Mouse (Mus musculus) adrenal gland, adult (tissue): ENCODE results near the gene Dph1.
"Not testable (repeated sequence)": the region's sequence is repeated elsewhere in the genome, so short reads cannot be mapped to it uniquely, and the experiment has no call there.

Experiments used
- DNase-seq, 2 experiments: peaks; one replicate each; pipeline ENCODE4 v3.0.0; 2022 to 2023; ENCODE audit warnings: low spot score in 1 of 2; ENCODE audit not compliant: inconsistent age in 2 of 2

Gene Dph1

DNA sequence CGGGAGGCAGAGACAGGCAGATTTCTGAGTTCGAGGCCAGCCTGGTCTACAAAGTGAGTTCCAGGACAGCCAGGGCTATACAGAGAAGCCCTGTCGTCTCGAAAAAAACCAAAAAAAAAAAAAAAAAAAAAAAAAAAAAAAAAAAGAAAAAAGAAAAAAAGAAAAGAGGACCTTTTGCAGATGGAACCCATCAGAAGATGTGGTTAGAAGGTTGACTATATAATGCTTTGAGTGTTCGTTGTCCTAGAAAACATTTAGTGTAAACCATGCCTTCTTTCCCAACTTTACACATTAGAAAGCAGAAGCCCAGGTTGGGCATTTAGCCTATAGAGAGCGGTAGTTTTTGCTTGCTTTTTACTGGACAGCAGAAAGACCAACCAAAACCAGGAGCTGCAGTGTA is 16.5 kb downstream of the Dph1 start:
- DNase-seq, result not testable (repeated sequence)

DNA sequence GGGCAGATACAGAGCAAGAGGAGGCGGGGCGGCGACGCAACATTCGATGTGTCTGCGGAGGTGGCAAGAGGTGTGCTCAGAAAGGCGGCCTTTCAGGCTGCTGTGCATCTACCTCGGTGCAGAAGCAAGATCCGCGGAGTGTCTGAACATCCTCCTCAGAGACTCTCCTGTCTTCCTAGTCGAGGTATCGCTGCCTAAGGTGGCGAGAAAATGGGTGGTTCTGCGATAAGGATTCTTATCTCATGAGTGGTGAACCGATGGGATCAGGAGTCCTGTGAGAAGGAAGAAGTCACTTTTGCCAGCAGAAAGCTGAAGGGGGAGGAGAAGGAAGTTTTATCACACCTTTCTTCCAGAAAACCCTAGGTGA is 17.3 kb downstream of the Dph1 start:
- no peak for DNase-seq

DNA sequence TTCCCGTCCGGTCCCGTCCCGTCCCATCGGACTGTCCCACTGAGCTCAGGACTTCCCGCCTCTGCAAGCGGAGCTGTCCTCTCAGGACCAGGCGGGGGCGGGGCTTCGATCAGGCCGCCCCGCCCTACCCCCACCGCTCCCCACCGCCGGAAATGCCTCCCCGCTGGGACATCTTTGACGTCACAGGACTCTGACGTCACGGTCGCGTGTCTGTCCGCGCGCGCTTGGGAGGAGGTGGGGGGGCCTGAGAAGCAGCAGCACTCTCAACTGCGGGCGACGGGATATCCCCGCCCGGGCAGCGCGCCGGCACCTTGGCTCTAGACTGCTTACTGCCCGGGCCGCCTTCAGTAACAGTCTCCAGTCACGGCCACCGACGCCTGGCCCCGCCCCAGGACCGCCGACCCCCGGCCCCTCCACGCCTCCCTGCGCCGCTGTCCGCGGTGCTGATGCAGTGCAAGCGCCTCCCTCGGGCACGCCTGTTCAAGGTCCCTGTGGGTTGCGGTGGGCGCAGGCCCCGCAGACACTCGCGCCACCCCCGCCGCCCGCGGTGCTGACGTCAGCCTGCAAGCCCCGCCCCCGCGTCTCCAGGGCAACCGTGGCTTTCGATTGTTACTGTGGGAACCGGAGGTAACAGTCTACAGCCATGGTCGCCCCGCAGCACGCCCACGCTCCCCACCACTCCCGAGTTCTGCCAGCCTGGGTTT is 17.8 kb downstream of the Dph1 start:
- DNase-seq, result peak; percentile 90 to 97

DNA sequence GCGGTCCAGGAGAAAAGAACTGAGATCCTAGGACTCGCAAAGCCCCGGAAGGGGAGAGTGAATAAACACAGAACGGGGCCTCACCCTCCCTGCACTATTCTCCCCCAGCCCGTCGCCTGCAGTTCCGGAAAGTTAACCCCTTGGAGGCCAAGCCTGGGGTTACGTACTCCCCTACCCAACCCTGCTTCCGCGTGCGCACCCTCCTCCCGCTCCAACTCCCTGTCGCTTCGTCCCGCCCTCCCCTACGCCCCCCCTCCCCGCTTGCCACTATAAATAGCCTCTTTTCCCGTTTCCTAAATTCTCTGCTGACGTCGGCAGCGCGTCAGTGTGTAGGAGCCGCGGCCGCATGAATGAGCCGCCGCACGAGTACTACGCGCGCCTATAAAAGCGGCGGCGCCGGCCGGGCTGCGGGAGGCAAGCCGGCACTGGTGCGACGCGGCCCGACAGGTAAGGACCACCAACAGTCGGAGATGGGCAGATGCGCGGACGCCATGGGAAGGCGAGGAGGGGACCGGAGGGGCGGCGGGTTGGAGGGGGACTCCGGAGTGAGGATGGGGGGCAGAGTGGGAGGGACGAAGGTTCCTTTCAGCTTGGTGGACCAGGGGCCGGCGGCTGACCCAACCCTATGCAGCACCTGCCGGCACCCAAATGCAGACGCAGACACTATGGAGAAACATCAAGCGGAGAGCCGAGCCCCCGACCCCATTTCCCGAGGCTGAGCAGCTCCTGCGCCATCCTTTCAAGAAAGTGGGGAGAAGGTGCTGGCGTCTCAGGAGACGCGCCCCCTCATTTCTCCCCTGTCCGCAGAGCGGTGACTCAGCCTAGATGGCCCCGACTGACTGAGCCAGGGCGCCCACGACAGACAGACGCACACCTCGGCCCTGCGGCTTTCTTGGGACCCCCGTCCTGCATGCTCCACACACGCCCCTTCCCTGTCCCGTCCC is 18.6 kb downstream of the Dph1 start:
- DNase-seq, result peak; percentile 55 to 64

DNA sequence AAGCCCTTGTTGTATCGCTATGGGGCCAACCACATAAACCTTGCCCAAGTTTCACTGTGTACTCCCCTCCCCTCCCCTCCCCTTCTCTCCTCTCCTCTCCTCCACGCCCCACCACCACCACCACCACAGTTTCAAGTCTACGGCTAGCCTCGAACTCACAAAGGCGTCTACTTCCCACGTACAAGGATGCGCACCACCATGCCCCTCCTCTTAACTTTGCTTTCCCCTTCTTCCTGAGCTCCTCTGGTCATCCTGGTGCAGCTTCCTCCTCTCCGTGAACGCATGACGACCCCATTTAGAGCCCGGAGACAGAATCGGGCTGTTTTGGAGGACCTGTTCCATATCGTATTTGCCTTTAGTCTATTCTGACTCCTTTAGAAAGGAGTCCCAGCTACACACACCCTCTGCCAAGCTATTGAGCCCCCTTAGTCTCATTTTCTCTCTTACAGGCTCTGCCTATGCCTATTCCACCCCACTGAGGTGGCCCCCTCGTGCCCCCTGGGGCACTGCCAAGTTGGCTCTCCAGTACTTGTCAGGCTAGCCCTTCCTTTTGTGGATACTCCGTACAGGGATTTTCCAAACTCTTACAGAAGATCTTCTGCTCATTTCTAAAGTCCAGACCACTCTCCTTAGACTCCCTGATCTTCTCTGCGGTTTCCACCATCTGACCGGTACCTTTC is 19.7 kb downstream of the Dph1 start:
- peak; percentile 45 to 59 for DNase-seq

DNA sequence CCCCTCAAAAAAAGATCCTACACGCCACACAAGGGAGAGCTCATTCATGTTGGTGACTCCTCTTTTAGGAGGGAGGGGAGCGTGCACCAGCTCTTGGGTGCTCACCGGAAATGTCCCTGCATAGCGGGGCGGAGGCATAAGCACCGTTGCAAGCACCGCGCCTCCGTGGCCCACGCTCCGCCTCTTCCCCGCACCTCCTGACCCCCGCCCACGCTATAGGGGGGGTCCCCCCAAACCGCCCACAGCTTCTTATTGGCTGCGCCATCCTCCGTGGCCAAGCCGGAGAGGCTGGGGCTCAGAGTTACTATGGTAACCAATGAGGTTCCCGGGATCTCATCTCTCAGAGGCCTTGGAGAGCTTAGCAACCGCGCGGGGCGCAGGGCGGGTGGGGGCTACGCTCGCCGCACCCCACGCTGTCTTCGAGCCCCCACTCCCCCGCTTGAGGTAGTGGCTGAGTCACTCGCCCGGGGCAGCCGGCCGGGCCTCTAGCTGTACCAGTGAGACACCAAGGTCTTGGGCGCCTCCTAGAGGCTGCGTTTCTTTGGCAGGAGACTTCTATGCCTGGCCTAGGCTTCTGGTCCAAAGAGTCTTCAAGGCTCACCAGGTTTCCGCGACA is 20.8 kb downstream of the Dph1 start:
- DNase-seq, result peak; percentile 93 to 98

DNA sequence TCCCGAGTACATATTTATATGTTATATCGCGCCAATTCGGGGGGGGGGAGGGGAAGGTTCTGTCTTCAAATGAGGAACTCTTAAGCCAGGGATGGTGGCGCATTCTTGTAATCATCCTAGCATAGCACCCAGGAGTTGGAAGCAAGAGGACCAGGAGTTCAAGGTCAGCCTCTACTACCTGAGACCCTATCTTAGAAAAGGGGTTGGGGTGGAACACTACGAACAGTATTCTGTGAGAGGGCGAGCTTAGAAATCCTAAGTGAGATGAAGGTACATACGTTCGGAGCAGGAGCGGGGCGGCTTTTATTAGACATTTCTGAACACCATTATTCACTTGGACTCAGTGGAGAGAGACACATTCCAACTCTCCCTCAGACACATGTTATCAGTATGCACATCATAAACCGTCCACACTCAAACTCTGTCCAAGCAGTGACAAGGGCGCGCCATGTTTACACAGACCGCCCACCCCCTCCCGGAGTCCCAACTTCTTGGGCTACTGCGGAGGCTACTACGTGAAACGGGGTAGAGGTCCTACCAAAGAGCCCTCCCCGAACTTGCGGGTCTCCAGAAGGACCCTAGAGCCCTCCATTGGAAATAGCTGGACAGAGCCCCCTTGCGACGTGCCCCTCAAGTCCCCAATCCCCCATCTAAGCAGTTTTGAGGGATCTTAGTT is 21.5 kb downstream of the Dph1 start, which contains the start of gene Hic1:
Gene Hic1 (minus strand): TSS at position 115 of the 676 bp plus-strand sequence.
- DNase-seq, result peak; percentile 50 to 76

DNA sequence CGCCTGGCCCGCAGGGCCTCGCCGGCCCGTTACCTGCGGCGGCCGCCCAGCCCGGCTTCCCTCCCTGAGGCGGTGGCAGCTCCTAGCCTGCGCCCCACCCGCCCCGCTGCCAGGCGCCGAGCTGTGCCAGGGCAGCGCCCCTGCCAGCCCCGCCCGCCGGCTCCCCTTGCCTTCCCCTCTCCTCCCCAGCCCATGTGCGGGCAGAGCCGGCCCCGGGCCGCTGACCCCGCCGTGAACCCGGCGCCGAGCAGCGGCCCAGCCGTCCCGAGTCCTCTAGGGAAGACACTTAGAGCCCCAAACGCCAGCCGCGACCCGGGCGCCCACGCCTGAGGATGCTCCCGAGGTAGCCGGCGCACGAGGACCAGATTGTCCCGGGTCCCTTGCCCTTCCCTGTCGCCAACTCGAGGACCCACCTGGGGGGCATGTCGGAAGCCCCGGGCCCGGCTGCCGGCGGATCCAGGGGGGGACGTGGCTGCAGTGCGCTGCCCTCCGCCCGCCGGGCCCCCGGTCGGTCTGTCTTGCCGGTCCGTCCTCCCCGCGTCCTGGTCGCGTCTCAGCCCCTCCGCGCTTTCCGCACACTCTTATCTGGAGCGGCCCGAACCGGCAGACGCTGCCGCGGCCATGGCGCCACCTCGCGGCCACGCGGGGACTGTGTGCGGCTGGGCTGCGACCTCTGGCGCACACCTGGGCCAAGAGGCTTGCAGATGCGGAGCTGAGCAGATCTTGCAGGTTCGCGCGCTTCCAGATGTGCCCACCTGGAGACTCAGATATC is 22.3 kb downstream of the Dph1 start:
- peak; percentile 87 to 95 for DNase-seq

DNA sequence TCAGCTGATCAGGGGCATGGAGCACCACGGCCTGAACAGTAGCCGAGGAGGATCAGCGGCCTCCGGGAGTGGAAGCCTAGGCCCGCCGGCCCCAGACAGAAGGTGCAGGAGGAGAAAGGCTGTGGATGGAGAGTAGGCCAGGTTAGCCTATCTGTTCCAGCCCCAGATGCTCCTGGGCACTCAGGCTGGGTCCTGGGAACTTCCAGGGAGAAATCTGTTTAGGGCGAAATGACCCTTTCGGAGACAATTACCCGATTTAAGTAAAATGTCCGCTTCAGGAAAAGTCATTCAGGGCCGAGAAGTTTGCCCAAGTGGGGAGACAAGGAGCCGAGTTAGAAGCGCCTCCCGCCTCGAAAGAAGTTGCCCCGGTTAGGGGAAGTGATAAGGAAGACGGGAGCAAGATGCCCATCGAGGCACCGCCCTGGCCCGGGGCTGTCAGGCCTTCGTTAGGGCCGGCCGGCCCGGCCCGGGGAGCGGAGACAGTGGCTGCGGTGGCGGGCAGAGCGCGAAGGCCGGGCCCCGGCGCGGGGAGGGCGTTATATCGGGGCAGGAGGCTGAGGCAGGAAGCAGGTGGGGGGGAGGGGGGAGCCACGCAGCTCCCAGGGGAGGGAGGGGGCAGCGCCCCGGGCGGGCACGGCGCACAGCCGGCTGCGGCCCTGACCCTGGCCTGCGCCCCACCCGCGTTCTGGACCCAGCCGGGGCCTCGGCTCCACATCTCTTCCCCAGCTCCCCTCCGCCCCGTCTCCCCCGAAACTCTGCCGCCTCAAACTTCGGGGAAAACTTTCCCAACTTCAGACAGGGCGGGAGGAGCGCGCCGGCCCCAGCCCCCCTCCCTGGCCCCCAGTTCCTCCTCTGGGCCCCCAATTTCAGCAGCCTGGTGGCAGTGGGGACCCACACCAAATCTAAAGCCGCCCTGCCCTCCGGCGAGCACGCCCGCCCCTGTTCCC is 23.1 kb downstream of the Dph1 start:
- DNase-seq, result peak; percentile 40 to 63

DNA sequence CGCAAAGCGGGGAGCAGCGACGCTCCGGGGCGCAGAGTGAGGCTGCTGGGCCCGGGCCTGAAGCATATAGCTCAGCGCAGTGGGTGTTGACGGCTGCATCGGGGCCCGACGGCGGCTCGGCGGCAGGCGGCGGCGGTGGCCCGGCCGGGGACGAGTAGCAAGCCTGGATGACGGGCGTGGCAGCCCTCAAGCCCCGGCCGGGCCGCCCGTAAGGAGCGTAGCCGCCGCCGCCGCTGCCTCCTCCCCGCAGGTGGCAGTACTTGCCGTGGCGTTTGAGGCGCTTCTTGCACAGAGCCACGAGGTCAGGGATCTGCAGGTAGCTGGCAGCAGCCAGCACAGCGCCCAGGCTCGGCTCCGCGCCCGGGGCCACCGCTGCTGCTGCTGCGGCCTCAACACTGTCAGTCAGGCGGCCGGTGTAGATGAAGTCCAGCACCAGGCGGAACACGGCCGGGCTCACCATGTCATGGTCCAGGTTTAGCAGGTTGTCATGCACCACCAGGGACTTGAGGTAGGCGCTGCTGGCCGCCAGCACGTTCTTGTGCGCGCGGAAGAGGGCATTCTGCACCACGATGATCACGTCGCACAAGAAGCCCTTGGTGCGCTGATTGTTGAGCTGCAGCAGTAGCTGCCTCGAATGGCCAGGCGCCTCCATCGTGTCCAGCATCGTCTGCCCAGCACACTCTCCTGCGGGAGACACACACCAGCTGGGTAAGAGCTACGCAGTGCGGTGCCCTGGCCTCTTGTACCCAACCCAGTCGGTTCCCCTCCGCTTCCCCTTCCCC is 24.0 kb downstream of the Dph1 start:
- peak in 1 of 2 experiments; percentile 67 for DNase-seq

DNA sequence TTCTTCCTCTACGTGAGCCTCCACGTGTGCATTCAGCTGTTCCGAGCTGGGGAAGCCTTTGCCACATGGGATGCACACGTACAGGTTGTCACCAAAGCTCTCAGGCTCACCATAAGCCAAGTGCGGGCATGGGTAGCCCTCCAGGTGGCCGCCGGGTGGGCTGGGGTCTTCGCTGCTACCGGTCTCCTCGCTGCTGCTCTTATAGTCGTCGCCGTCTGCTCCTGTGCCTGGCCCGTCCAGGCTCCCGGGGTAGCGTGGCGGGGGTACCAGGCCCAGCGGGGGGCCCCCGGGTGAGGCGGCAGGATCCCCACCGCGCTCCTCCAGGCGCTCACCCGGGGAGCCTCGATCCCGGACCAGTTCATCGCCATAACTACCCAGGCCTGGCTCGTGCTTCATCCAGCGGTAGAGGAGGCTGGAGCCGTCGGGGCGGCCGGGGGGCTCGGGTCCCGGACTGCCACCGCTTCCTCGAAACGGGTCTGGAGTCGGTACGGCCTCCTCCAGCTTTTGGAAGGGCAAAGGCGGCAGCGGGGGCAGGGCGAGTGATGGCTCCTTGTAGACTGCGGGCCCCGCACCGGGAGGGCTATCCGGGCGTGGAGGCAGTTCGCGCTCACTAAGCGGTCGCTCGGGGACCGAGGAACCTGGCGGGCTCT is 24.7 kb downstream of the Dph1 start:
- peak in 1 of 2 experiments; percentile 67 for DNase-seq

DNA sequence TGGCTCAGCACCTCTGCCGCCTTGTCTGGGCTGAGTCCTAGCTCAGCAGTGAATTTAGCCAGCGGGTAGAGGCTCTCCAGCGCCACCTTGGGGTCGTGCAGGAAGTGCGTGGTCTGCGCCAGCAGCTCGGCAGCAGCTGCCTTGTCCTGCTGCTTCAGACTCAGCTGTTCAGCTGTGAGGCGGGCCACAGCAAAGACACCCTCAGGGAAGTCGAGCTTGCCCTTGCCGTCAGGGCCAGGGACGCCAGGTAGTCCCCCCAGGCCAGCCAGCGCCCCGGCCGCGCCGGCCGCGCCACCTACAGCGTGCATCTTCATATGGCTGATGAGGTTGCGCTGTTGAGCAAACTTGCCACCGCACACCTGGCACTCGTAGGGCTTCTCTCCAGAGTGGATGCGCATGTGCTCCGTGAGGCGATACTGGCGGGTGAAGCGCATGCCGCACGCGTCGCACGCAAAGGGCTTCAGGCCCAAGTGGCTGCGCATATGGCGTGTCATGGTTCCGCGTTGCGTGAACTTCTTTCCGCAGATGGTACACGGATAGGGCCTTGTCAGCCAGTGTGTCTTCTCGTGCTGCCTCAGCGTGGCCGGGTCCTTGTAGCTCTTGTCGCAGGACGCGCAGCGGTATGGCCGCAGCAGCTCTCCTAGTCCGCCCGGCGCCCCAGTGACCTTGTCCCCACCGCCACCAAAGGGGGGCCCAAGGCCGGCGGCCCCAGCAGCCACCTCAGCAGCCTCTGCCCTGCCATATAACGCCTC is 25.4 kb downstream of the Dph1 start:
- DNase-seq, result peak; percentile 80 to 93

DNA sequence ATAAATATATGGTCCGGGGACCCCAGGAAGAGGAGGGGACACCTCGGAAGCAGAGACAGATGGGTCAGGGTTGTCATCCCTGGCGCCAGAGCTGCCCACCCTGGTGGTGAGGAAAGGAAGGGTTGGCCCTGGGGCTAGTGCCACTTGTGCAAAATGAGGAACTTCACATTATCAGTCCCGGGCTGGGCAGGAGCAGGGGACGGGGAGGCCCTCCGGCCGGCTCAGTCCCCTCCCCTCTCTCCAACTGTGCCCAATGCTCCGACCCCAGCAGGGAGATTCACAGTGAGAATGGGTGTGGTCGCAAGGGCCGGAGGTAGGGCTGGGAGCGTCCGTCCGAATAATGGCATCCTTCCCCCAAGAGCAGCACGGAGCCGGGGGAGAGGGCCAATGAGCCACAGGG is 26.3 kb downstream of the Dph1 start:
- no peak for DNase-seq

DNA sequence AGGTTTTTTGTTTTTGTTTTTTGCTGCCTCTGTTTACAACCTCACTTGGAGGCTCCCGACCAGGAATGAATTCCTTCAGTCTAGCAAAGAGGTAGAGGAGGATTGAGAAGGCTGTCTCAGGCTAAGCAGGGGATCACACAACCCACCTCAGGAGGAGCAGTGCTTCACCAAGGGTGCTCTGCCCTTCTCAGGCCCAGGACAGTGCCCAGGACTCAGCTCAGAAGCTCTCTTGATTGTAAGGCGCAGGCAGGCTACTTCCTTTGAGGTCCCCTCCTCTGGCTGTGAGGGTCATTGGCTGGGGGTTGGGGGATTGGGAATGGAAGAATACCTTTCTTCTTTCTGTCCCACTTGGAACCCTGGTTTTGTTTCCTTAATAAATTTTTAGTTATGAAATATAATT is 27.0 kb downstream of the Dph1 start:
- DNase-seq, result no peak

DNA sequence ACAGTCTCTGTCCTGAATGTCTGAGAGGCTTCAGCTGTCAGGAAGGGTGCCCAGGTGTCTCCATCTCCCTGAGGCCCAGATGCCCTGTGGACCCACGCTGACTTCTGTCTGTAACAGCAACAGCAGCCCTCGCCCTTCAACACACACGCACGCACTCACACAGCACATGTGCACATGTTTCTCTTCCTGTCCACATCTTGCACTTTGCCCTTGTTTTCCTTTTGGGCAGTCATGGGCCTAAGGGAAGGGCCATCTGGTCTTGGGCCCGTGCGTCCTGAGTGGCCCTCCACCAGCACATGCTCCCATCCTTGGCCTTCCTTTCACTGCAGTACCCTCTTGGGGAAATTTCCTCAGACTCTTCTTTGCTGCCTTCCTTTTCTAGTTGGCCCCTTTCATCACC is 27.7 kb downstream of the Dph1 start:
- no peak for DNase-seq

DNA sequence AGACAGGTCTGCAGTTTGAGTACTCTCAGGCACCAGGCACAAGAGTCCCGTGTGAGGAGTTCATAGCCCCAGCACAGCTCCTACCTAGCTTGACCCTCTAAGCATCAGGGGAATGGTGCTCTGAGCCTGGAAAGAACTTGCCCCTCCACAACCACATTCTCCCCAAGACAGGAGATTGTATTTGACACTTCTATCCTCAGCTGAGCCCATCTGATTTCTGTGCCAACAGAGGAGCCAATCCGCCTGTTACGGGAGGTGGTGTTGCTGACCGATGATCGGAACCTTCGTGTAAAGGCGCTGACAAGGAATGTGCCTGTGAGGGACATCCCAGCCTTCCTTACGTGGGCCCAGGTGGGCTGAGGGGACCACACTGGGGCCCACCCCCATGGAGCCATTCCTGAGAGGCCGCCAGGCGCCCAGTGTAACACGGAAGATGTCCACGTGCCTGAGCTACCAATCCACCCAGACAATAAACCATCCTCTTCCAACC is 28.4 kb downstream of the Dph1 start:
- DNase-seq, result no peak
